Mouse (Mus musculus): ENCODE results near the gene Cadps2. TPM values are rescaled to one million over a fixed set of nuclear protein-coding genes. Genes with fewer than 3 reads are reported as not detected.

Cadps2 gene
- total RNA-seq, 2 experiments from 2014 or later = 82.4 to 91.4 TPM

- no peak for TF ChIP-seq CTCF (IDR thresholded peaks at IDR 0.05)
- H3K27ac ChIP-seq = no peak overlapping the region
- intact Hi-C loops (cut with DNase I) = no loop called here
- no peak overlapping the region for H3K4me3 ChIP-seq
- DNase-seq (ENCODE audit: extremely low spot score in 1 of 2, low spot score in 2 of 2) = no peak
These were observed 316.7 kb downstream of the Cadps2 start for GRCm38 (mm10) chr6:23522556-23522955.

GRCm38 (mm10) chr6:23498611-23499010 is 340.6 kb downstream of the Cadps2 start:
- DNase-seq (ENCODE audit: extremely low spot score in 1 of 2, low spot score in 2 of 2) = no peak
- no peak overlapping the region for H3K4me3 ChIP-seq
- intact Hi-C loops (cut with DNase I) = loop anchor here (10.0 kb wide), 5 partner anchors 206 to 1016 kb away; partner anchors contain the start of genes Cadps2 and Iqub

GRCm38 (mm10) chr6:23491804-23492203 is 347.4 kb downstream of the Cadps2 start:
- Histone ChIP-seq H3K4me3 (no peak overlapping the region), H3K27ac (no peak overlapping the region)
- peak in 1 of 2 experiments; percentile 17 for DNase-seq (ENCODE audit: extremely low spot score in 1 of 2, low spot score in 2 of 2)
- intact Hi-C loops (cut with DNase I) = loop anchor here (1.0 to 10.0 kb wide), 6 partner anchors 213 to 1023 kb away; partner anchors contain the start of genes Cadps2 and Iqub
- peak; percentile 84 for TF ChIP-seq CTCF (IDR thresholded peaks at IDR 0.05)

More at GRCm38 (mm10) chr6:23498611-23499010, 340.6 kb downstream of the Cadps2 start:
- no peak for TF ChIP-seq CTCF (IDR thresholded peaks at IDR 0.05)
- H3K27ac ChIP-seq = no peak overlapping the region

- no peak for DNase-seq (ENCODE audit: extremely low spot score in 1 of 2, low spot score in 2 of 2)
- no peak for TF ChIP-seq CTCF (IDR thresholded peaks at IDR 0.05)
- no peak overlapping the region for H3K4me3 ChIP-seq
- intact Hi-C loops (cut with DNase I) = loop anchor here (10.0 kb wide), 5 partner anchors 214 to 1024 kb away; partner anchors contain the start of genes Cadps2 and Iqub
- H3K27ac ChIP-seq = no peak overlapping the region
These were observed 348.8 kb downstream of the Cadps2 start for GRCm38 (mm10) chr6:23490431-23490830.

GRCm38 (mm10) chr6:23489046-23489445 is 350.2 kb downstream of the Cadps2 start:
- Histone ChIP-seq H3K27ac (no peak overlapping the region), H3K4me3 (no peak overlapping the region)
- no peak for DNase-seq (ENCODE audit: extremely low spot score in 1 of 2, low spot score in 2 of 2)
- intact Hi-C loops (cut with DNase I) = no loop called here
- TF ChIP-seq CTCF (IDR thresholded peaks at IDR 0.05) = no peak

GRCm38 (mm10) chr6:23472686-23473085 is 366.5 kb downstream of the Cadps2 start:
- Histone ChIP-seq H3K4me3 (no peak overlapping the region), H3K27ac (no peak overlapping the region)
- peak; percentile 27 to 32 for DNase-seq (ENCODE audit: extremely low spot score in 1 of 2, low spot score in 2 of 2)
- peak; percentile 53 for TF ChIP-seq CTCF (IDR thresholded peaks at IDR 0.05)
- intact Hi-C loops (cut with DNase I) = no loop called here

GRCm38 (mm10) chr6:23471830-23472229 is 367.4 kb downstream of the Cadps2 start:
- no peak for TF ChIP-seq CTCF (IDR thresholded peaks at IDR 0.05)
- H3K4me3 ChIP-seq = no peak overlapping the region
- DNase-seq (ENCODE audit: extremely low spot score in 1 of 2, low spot score in 2 of 2) = no peak
- no peak overlapping the region for H3K27ac ChIP-seq
- intact Hi-C loops (cut with DNase I) = no loop called here

GRCm38 (mm10) chr6:23467885-23468284 is 371.3 kb downstream of the Cadps2 start:
- no peak for DNase-seq (ENCODE audit: extremely low spot score in 1 of 2, low spot score in 2 of 2)
- intact Hi-C loops (cut with DNase I) = no loop called here
- no peak for TF ChIP-seq CTCF (IDR thresholded peaks at IDR 0.05)
- Histone ChIP-seq H3K27ac (no peak overlapping the region), H3K4me3 (no peak overlapping the region)

GRCm38 (mm10) chr6:23462600-23463280 is 376.5 kb downstream of the Cadps2 start:
- DNase-seq (ENCODE audit: extremely low spot score in 1 of 2, low spot score in 2 of 2) = no peak
- Histone ChIP-seq H3K4me3 (no peak overlapping the region), H3K27ac (no peak overlapping the region)
- intact Hi-C loops (cut with DNase I) = no loop called here
- TF ChIP-seq CTCF (IDR thresholded peaks at IDR 0.05) = peak; percentile 70

GRCm38 (mm10) chr6:23457748-23458147 is 381.5 kb downstream of the Cadps2 start:
- DNase-seq (ENCODE audit: extremely low spot score in 1 of 2, low spot score in 2 of 2) = peak; percentile 59 to 61
- intact Hi-C loops (cut with DNase I) = loop anchor here (1.0 to 10.0 kb wide), 2 partner anchors 277 to 453 kb away; no protein-coding TSS in a partner anchor

GRCm38 (mm10) chr6:23453907-23454306 is 385.3 kb downstream of the Cadps2 start:
- DNase-seq (ENCODE audit: extremely low spot score in 1 of 2, low spot score in 2 of 2) = no peak
- intact Hi-C loops (cut with DNase I) = loop anchor here (10.0 kb wide), 1 partner anchor 449 kb away; no protein-coding TSS in a partner anchor
- no peak for TF ChIP-seq CTCF (IDR thresholded peaks at IDR 0.05)
- Histone ChIP-seq H3K4me3 (no peak overlapping the region), H3K27ac (no peak overlapping the region)

More at GRCm38 (mm10) chr6:23457748-23458147, 381.5 kb downstream of the Cadps2 start:
- Histone ChIP-seq H3K27ac (no peak overlapping the region), H3K4me3 (no peak overlapping the region)
- TF ChIP-seq CTCF (IDR thresholded peaks at IDR 0.05) = peak; percentile 88

GRCm38 (mm10) chr6:23439897-23440296 is 399.3 kb downstream of the Cadps2 start:
- intact Hi-C loops (cut with DNase I) = no loop called here
- no peak for DNase-seq (ENCODE audit: extremely low spot score in 1 of 2, low spot score in 2 of 2)
- no peak for TF ChIP-seq CTCF (IDR thresholded peaks at IDR 0.05)
- H3K27ac ChIP-seq = no peak overlapping the region
- H3K4me3 ChIP-seq = no peak overlapping the region

Data from left cerebral cortex, adult 2 months (tissue).